ENCODE assay signal across 9 mouse cellular contexts in genomic region chr2:69586821-69587728, GRCm38 (mm10). TPM values are rescaled to one million over a fixed set of nuclear protein-coding genes. Genes with fewer than 3 reads are reported as not detected.
DNase-seq lines count a peak whose midpoint lies in the region; ATAC-seq lines count a peak whose summit lies in the region.
"Had no signal": no experiment of that assay in that cellular context is flagged by ENCODE, and none has a peak within 500 bp of the region (broad histone marks: within the 10 kb centered on the region; RNA-seq: fewer than 3 reads in every experiment).

No protein-coding gene starts in this region.

- no peaks in the 10 kb centered on the region for H3K36me3 ChIP-seq in hindbrain, embryonic 16.5 days (ENCODE audit: control insufficient read depth, insufficient read depth, low read length)
- H3K36me3 ChIP-seq in midbrain, embryonic 13.5 days: no peaks in the 10 kb centered on the region

- peak overlapping the region; percentile 100 for H3K4me2 ChIP-seq in hindbrain, embryonic 16.5 days (ENCODE audit: low read length)
- H3K4me2 ChIP-seq in midbrain, embryonic 13.5 days (replicated peaks): peak overlapping the region; percentile 93

- H3K27ac ChIP-seq in hindbrain, embryonic 16.5 days (ENCODE audit: low read depth, low read length): no peak overlapping the region
- no peak overlapping the region for H3K27ac ChIP-seq in midbrain, embryonic 13.5 days

- 2% methylated on average over 26 of the region's 26 CpGs for WGBS in hindbrain, embryonic 16.5 days
- WGBS in midbrain, embryonic 13.5 days: under 1% methylated on average over 26 of the region's 26 CpGs

- DNase-seq in adrenal gland, postnatal 10 days: peak; percentile 2
- DNase-seq in adrenal gland, postnatal 4 days (ENCODE audit: low spot score in 2 of 2): no peak
- DNase-seq in embryo, embryonic 10 days (ENCODE audit: low spot score): peak; percentile 53
- no peak for DNase-seq in right cerebral cortex, postnatal 14 days
- no peak for DNase-seq in frontal cortex, postnatal 36 days (ENCODE audit: low spot score in 2 of 2)
- no peak for DNase-seq in adrenal gland, postnatal 36 days

- no peak for ATAC-seq in hindbrain, embryonic 16.5 days
- no peak for ATAC-seq in midbrain, embryonic 13.5 days

- H3K27me3 ChIP-seq in hindbrain, embryonic 16.5 days (replicated peaks; ENCODE audit: control insufficient read depth, insufficient read depth, low read length): peaks cover 8% of the 10 kb centered on the region
- peaks cover 79% of the 10 kb centered on the region for H3K27me3 ChIP-seq in midbrain, embryonic 13.5 days

- H3K9ac ChIP-seq in hindbrain, embryonic 16.5 days (ENCODE audit: low read depth, low read length): peak overlapping the region; percentile 14; the same call in 1 of the 2 replicates
- peak overlapping the region; percentile 41 for H3K9ac ChIP-seq in midbrain, embryonic 13.5 days (replicated peaks)

- no peaks in the 10 kb centered on the region for H3K9me3 ChIP-seq in hindbrain, embryonic 16.5 days (ENCODE audit: control insufficient read depth, low read length)
- no peaks in the 10 kb centered on the region for H3K9me3 ChIP-seq in midbrain, embryonic 13.5 days

- peaks cover 20% of the 10 kb centered on the region for H3K4me1 ChIP-seq in hindbrain, embryonic 16.5 days (ENCODE audit: control insufficient read depth, insufficient read depth, low read depth, low read length)
- peaks cover 40% of the 10 kb centered on the region for H3K4me1 ChIP-seq in midbrain, embryonic 13.5 days (replicated peaks)

- H3K4me3 ChIP-seq in hindbrain, embryonic 16.5 days (ENCODE audit: low read length): peak overlapping the region; percentile 37
- H3K4me3 ChIP-seq in midbrain, embryonic 13.5 days (replicated peaks): peak overlapping the region; percentile 37

RNA-seq across cellular contexts. Expression of gene Lrp2, which starts 1.2 kb away (rescaled TPM):
- total RNA-seq in adrenal gland, postnatal 10 days (2021): 1 to 10 TPM in 1 of 2 experiments, under 1 TPM in 1; 0.75 to 1.1 TPM
- total RNA-seq in adrenal gland, postnatal 4 days (2021): 10 to 100 TPM in 1 of 2 experiments, 1 to 10 TPM in 1; 2.0 to 40.1 TPM
- polyA plus RNA-seq in hindbrain, embryonic 16.5 days (2015; fragmentation: Nextera tagmentation; extraction: Ambion mirVana): 0.64 and 0.95 TPM in 2 replicates
- polyA plus RNA-seq in midbrain, embryonic 13.5 days (2015; fragmentation: Nextera tagmentation; extraction: Ambion mirVana): 2.2 and 3.7 TPM in 2 replicates
- total RNA-seq in adrenal gland, postnatal 36 days (2021): under 1 TPM; 0.43 to 0.53 TPM
- polyA plus RNA-seq: erythroblast, embryonic 14.5 days had no signal

RNA-seq across cellular contexts. Expression of gene Bbs5, which starts 59.9 kb away (rescaled TPM):
- 1 to 10 TPM; 7.4 to 7.7 TPM for total RNA-seq in adrenal gland, postnatal 10 days (2021)
- 10 to 100 TPM; 11.1 to 11.7 TPM for total RNA-seq in adrenal gland, postnatal 4 days (2021)
- polyA plus RNA-seq in hindbrain, embryonic 16.5 days (2015; fragmentation: Nextera tagmentation; extraction: Ambion mirVana): 26.1 and 28.3 TPM in 2 replicates
- polyA plus RNA-seq in midbrain, embryonic 13.5 days (2015; fragmentation: Nextera tagmentation; extraction: Ambion mirVana): 24.3 and 24.8 TPM in 2 replicates
- total RNA-seq in adrenal gland, postnatal 36 days (2021): 10 to 100 TPM in 1 of 2 experiments, 1 to 10 TPM in 1; 8.7 to 10.0 TPM
- polyA plus RNA-seq: erythroblast, embryonic 14.5 days had no signal

Comparison
In these comparisons a context has a peak if more than half of its experiments do, and no peak if none do; other contexts are left out.
1. DNase-seq: peak in adrenal gland, postnatal 10 days (single experiment) and embryo, embryonic 10 days (single experiment); none in adrenal gland, postnatal 4 days (0 of 2), right cerebral cortex, postnatal 14 days (single experiment), frontal cortex, postnatal 36 days (0 of 2) and adrenal gland, postnatal 36 days (0 of 2).